Mouse (Mus musculus): ENCODE data around the gene Thra.

DNA sequence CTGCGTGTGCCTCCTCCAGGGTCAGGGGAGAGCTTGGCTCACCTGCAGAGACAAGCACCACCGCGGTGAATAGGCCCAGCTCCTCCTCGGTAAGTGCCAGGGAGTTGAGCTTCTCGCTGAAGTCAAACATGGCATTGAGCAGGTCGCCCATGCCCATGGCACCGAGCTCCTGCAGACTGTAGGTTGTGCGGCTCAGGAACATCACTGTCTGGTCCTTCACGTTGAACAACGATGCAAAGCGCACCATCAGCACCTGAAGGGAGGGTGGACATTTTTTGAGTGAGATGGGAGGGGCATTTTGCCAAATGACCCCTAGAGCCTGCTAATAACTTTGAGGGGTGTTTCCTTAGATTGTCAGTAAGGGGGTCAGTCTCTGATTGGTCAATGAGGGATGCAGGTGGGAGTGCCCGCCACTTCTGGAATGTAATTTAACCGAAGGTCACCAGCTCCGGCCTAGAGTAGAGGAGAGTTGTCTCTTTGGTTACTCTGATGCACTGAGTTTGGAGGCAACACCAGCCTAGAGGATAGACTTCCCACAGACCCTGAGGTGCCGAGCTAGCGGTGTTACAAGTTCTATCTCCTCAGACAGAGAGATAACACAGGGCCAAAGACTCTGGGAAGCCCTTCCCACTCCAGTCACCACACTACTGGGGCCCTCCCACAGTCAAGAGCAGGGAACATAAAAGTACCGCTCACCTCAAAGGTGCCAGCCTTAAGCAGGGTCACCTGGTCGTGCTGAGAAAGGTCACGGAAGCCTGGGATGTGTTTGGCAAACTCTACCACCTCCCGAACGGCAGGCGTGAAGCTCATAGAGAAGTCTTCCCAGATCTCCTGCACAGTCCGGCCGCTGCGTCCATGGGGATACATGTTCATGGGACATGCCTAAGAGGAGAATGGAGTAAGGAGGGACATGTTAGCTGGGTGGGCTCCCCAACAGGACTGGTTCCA lies 28.8 kb downstream of the Thra start:
- TF ChIP-seq USF1 (IDR thresholded peaks at IDR 0.05; ENCODE audit: low read depth), result no peak
- TF ChIP-seq CTCF (IDR thresholded peaks at IDR 0.05; ENCODE audit: control insufficient read depth, insufficient read depth, insufficient read length), result no peak
- no peak for TF ChIP-seq MAX (IDR thresholded peaks at IDR 0.05)
